Mouse (Mus musculus) E14TG2a.4 (cell line): Measurements from ENCODE around the gene Cep95.

Experiments
- CTCF ChIP-seq: conservative IDR thresholded peaks from 2 replicates; pipeline ENCODE4 v1.5.1; 2014; ENCODE audit warnings: low read length
- NANOG ChIP-seq: IDR thresholded peaks from 2 replicates; pipeline ENCODE4 v1.6.1; 2014; ENCODE audit warnings: borderline replicate concordance, low read length, mixed read lengths
- POU5F1 ChIP-seq: IDR thresholded peaks from 2 replicates; pipeline ENCODE4 v1.6.1; 2014; ENCODE audit warnings: low read length, borderline replicate concordance

DNA sequence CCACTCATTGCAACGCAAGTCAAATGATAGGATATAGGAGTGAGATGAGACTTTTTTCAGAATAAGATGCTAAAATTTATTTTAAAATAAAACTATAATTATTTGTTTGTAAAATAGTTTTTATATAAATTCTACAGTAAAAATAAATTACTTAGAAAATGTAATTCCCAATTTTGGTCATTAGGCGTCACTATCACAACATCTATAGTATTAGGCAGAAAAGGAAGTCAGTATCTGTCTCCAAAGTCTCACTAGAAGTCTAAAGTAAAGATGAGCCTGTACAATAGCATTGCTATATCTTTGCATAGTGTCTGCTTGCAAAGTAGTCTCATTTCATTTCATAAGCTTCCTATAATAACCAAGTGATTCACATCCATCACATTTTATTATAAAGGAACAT, 62.4 kb downstream of the Cep95 start:
- peak; percentile 51 for TF ChIP-seq CTCF
- no peak for TF ChIP-seq NANOG
- no peak for TF ChIP-seq POU5F1
